Mouse (Mus musculus): Measurements from ENCODE around the gene Cdh6. TPM values are rescaled to one million over a fixed set of nuclear protein-coding genes. Genes with fewer than 3 reads are reported as not detected.

Cdh6 gene
- polyA plus RNA-seq, 1 experiment from 2014 or later = 33.8 TPM

DNA sequence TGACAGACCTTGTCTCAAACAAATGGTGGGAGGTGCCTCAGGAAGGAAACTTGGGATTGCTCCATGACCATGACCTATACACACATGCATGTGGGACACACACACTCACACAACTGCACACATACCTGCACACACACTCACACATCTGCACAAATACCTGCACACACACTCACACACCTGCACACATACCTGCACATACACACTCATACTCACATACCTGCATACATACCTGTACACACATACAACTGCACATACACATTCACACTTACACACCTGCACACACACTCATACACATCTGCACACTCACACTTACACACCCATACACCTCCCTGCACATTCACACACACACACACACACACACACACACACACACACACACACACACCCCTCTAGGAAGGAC, 20.6 kb upstream of the Cdh6 start:
- Histone ChIP-seq H3K36me3 (ENCODE audit: insufficient read depth, low read length) (no peaks in the 10 kb centered on the region), H3K27ac (ENCODE audit: low read length) (no peak overlapping the region), H3K4me2 (replicated peaks; ENCODE audit: low read depth, low read length) (no peak overlapping the region), H3K4me1 (ENCODE audit: insufficient read depth, low read length) (peaks cover 6% of the 10 kb centered on the region; the same call in 1 of the 2 replicates), H3K9ac (replicated peaks; ENCODE audit: low read length) (no peak overlapping the region), H3K27me3 (ENCODE audit: insufficient read depth, low read length) (no peaks in the 10 kb centered on the region), H3K4me3 (ENCODE audit: low read length) (no peak overlapping the region), H3K9me3 (ENCODE audit: low read length) (no peaks in the 10 kb centered on the region)
- 0 out of 2 replicates have a peak, but pooled peaks have one; percentile 5 for ATAC-seq (ENCODE audit: low FRiP score, low TSS enrichment)

- no peak overlapping the region for H3K27ac ChIP-seq (ENCODE audit: low read length)
- H3K4me2 ChIP-seq (replicated peaks; ENCODE audit: low read depth, low read length) = no peak overlapping the region
- H3K9me3 ChIP-seq (ENCODE audit: low read length) = no peaks in the 10 kb centered on the region
- ATAC-seq (ENCODE audit: low FRiP score, low TSS enrichment) = peak; percentile 86
- H3K27me3 ChIP-seq (ENCODE audit: insufficient read depth, low read length) = no peaks in the 10 kb centered on the region
- H3K4me1 ChIP-seq (ENCODE audit: insufficient read depth, low read length) = peaks cover 6% of the 10 kb centered on the region; the same call in 1 of the 2 replicates
- no peak overlapping the region for H3K4me3 ChIP-seq (ENCODE audit: low read length)
- H3K9ac ChIP-seq (replicated peaks; ENCODE audit: low read length) = no peak overlapping the region
- no peaks in the 10 kb centered on the region for H3K36me3 ChIP-seq (ENCODE audit: insufficient read depth, low read length)
- WGBS = 18% methylated on average over 11 of the region's 11 CpGs
These were observed 19.6 kb upstream of the Cdh6 start for GRCm38 (mm10) chr15:13193076-13193475.

DNA sequence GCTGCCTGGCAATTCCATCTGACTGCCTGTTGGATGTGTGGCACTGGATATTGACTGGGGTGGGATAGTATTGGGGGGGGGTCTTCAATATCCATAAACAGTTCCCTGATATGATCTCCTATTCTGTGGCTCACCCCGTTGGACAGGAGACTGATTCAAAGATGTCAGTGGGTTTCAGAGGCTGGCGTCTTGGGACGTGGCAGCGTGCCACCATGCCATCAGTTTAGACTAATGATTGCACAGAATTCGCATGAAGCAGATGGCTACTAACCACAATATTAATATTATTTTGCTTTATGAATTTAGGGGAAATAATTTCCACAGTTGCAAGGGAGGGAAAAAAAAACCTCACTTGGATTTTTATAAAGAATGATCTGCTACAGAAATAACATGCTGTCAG, 10.2 kb upstream of the Cdh6 start:
- Histone ChIP-seq H3K4me3 (ENCODE audit: low read length) (no peak overlapping the region), H3K9me3 (ENCODE audit: low read length) (no peaks in the 10 kb centered on the region), H3K4me1 (ENCODE audit: insufficient read depth, low read length) (no peaks in the 10 kb centered on the region), H3K36me3 (ENCODE audit: insufficient read depth, low read length) (no peaks in the 10 kb centered on the region), H3K4me2 (replicated peaks; ENCODE audit: low read depth, low read length) (no peak overlapping the region), H3K9ac (replicated peaks; ENCODE audit: low read length) (no peak overlapping the region), H3K27ac (ENCODE audit: low read length) (no peak overlapping the region), H3K27me3 (ENCODE audit: insufficient read depth, low read length) (no peaks in the 10 kb centered on the region)
- 89% methylated on average over 5 of the region's 5 CpGs for WGBS
- no peak for ATAC-seq (ENCODE audit: low FRiP score, low TSS enrichment)

GRCm38 (mm10) chr15:13181430-13181829, 8.0 kb upstream of the Cdh6 start:
- H3K9ac ChIP-seq (replicated peaks; ENCODE audit: low read length) = no peak overlapping the region
- no peak overlapping the region for H3K27ac ChIP-seq (ENCODE audit: low read length)
- no peak overlapping the region for H3K4me2 ChIP-seq (replicated peaks; ENCODE audit: low read depth, low read length)
- no peaks in the 10 kb centered on the region for H3K9me3 ChIP-seq (ENCODE audit: low read length)
- no peak for ATAC-seq (ENCODE audit: low FRiP score, low TSS enrichment)
- no peaks in the 10 kb centered on the region for H3K4me1 ChIP-seq (ENCODE audit: insufficient read depth, low read length)
- H3K36me3 ChIP-seq (ENCODE audit: insufficient read depth, low read length) = no peaks in the 10 kb centered on the region
- WGBS = 91% methylated on average over 8 of the region's 8 CpGs
- H3K4me3 ChIP-seq (ENCODE audit: low read length) = no peak overlapping the region
- 0 out of 2 replicates have a peak, but pooled peaks cover 2% of the 10 kb centered on the region for H3K27me3 ChIP-seq (ENCODE audit: insufficient read depth, low read length)

DNA sequence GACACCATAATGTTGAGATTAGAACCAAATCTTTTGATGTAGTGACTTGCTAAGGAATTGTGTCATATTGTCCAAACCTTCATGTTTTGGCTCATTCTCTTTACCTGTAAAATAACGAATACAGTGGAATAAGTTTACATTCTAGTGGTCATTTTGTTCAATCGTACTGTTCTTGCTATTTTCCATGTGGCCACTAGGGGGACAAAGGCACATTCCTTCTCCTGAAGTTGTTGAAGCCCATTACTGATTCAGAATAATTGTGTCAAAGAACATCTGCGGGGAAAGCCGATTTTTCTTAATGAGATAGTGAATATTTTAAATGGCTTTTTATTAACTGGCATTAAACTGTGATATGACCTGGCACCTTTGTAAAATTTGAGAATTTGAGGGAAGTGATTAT, 7.5 kb upstream of the Cdh6 start:
- Histone ChIP-seq H3K9me3 (ENCODE audit: low read length) (no peaks in the 10 kb centered on the region), H3K36me3 (ENCODE audit: insufficient read depth, low read length) (no peaks in the 10 kb centered on the region), H3K4me1 (ENCODE audit: insufficient read depth, low read length) (no peaks in the 10 kb centered on the region), H3K9ac (replicated peaks; ENCODE audit: low read length) (no peak overlapping the region), H3K4me2 (replicated peaks; ENCODE audit: low read depth, low read length) (no peak overlapping the region), H3K27ac (ENCODE audit: low read length) (no peak overlapping the region), H3K4me3 (ENCODE audit: low read length) (no peak overlapping the region), H3K27me3 (ENCODE audit: insufficient read depth, low read length) (peaks cover 3% of the 10 kb centered on the region; the same call in 1 of the 2 replicates)
- ATAC-seq (ENCODE audit: low FRiP score, low TSS enrichment) = no peak
- 50% methylated on average over 4 of the region's 4 CpGs for WGBS

DNA sequence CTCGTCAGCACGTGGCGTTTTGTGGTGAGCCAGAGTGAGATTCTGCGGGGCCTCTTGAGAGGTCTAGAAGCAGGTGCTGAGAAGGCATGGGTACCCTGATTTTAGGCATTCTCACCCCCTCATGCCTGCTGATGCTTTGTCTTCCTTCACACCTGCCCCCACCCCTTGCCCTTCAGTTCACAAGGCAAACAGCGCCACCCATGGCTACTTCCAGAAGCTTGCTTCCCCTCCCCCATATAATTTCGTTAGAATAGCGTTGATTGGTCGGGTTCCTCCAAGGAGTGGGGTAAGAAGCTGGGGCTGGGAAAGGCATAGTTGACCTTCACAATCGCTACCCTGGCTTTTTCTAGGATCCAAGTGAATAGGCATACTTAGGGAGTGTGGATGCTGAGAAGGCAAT, 2.5 kb upstream of the Cdh6 start:
- ATAC-seq (ENCODE audit: low FRiP score, low TSS enrichment) = no peak
- H3K27me3 ChIP-seq (ENCODE audit: insufficient read depth, low read length) = peaks cover 13% of the 10 kb centered on the region; the same call in 1 of the 2 replicates
- no peak overlapping the region for H3K27ac ChIP-seq (ENCODE audit: low read length)

GRCm38 (mm10) chr15:13174618-13174980, 1.1 kb upstream of the Cdh6 start:
- Histone ChIP-seq H3K4me1 (ENCODE audit: insufficient read depth, low read length) (peaks cover 18% of the 10 kb centered on the region), H3K4me2 (replicated peaks; ENCODE audit: low read depth, low read length) (peak overlapping the region; percentile 83), H3K9me3 (ENCODE audit: low read length) (no peaks in the 10 kb centered on the region), H3K27me3 (ENCODE audit: insufficient read depth, low read length) (peaks cover 13% of the 10 kb centered on the region; the same call in 1 of the 2 replicates), H3K9ac (replicated peaks; ENCODE audit: low read length) (no peak overlapping the region), H3K27ac (ENCODE audit: low read length) (no peak overlapping the region), H3K36me3 (ENCODE audit: insufficient read depth, low read length) (no peaks in the 10 kb centered on the region), H3K4me3 (ENCODE audit: low read length) (peak overlapping the region; percentile 70)
- WGBS = 14% methylated on average over 6 of the region's 6 CpGs
- no peak for ATAC-seq (ENCODE audit: low FRiP score, low TSS enrichment)

More for the DNA sequence above, 2.5 kb upstream of the Cdh6 start:
- Histone ChIP-seq H3K4me1 (ENCODE audit: insufficient read depth, low read length) (peaks cover 16% of the 10 kb centered on the region), H3K9me3 (ENCODE audit: low read length) (no peaks in the 10 kb centered on the region), H3K36me3 (ENCODE audit: insufficient read depth, low read length) (no peaks in the 10 kb centered on the region), H3K4me2 (replicated peaks; ENCODE audit: low read depth, low read length) (no peak overlapping the region), H3K9ac (replicated peaks; ENCODE audit: low read length) (no peak overlapping the region), H3K4me3 (ENCODE audit: low read length) (no peak overlapping the region)
- WGBS = 23% methylated on average over 9 of the region's 9 CpGs

GRCm38 (mm10) chr15:13173840-13174617, 554 bp upstream of the Cdh6 start:
- no peaks in the 10 kb centered on the region for H3K36me3 ChIP-seq (ENCODE audit: insufficient read depth, low read length)
- H3K4me3 ChIP-seq (ENCODE audit: low read length) = peak overlapping the region; percentile 70
- peak overlapping the region; percentile 83 for H3K4me2 ChIP-seq (replicated peaks; ENCODE audit: low read depth, low read length)
- H3K9me3 ChIP-seq (ENCODE audit: low read length) = no peaks in the 10 kb centered on the region
- H3K9ac ChIP-seq (replicated peaks; ENCODE audit: low read length) = peak overlapping the region; percentile 71; the same call in 1 of the 2 replicates
- H3K27me3 ChIP-seq (ENCODE audit: insufficient read depth, low read length) = peaks cover 13% of the 10 kb centered on the region; the same call in 1 of the 2 replicates
- peaks cover 18% of the 10 kb centered on the region for H3K4me1 ChIP-seq (ENCODE audit: insufficient read depth, low read length)
- WGBS = 1% methylated on average over 27 of the region's 27 CpGs
- H3K27ac ChIP-seq (ENCODE audit: low read length) = no peak overlapping the region
- ATAC-seq (ENCODE audit: low FRiP score, low TSS enrichment) = peak; percentile 10; the same call in 1 of the 2 replicates

- WGBS = 0% methylated on average over 26 of the region's 26 CpGs
- Histone ChIP-seq H3K27me3 (ENCODE audit: insufficient read depth, low read length) (peaks cover 10% of the 10 kb centered on the region; the same call in 1 of the 2 replicates), H3K4me3 (ENCODE audit: low read length) (peak overlapping the region; percentile 70), H3K9ac (replicated peaks; ENCODE audit: low read length) (peak overlapping the region; percentile 71), H3K27ac (ENCODE audit: low read length) (peak overlapping the region; percentile 85), H3K36me3 (ENCODE audit: insufficient read depth, low read length) (no peaks in the 10 kb centered on the region), H3K4me2 (replicated peaks; ENCODE audit: low read depth, low read length) (peak overlapping the region; percentile 83), H3K4me1 (ENCODE audit: insufficient read depth, low read length) (peaks cover 18% of the 10 kb centered on the region), H3K9me3 (ENCODE audit: low read length) (no peaks in the 10 kb centered on the region)
- ATAC-seq (ENCODE audit: low FRiP score, low TSS enrichment) = peak; percentile 7; the same call in 1 of the 2 replicates
These were observed 957 bp downstream of the Cdh6 start for GRCm38 (mm10) chr15:13172365-13173070.

All from kidney, embryonic 16.5 days (tissue).